Mouse (Mus musculus): Measurements from ENCODE around the gene Man2a2.

DNA sequence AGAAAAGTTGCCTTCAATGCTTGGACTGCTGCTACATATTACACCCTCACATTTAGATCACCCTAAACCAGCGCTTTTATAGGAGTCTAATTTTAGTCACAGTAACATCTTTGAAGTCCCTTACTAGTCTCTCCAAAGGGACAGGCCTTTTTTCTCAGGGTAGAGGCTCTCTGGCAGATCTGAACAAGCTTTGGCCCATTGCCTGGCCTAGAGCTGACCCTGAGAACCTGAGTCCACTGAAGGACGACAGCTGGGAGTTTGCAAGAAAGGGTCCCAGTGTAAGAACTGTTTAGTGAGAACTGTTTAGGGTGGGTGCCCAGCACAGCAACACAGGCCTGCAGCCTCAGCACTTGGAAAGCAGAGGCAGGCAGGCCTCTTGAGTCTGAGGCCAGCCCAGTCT lies 5.4 kb downstream of the Man2a2 start:
- no peak for TF ChIP-seq CTCF (IDR thresholded peaks at IDR 0.05)
- TF ChIP-seq POLR2A (IDR thresholded peaks at IDR 0.05; ENCODE audit: insufficient read depth, low read depth, low read length): no peak
